Mouse (Mus musculus) brain, embryonic 14.5 days (tissue): ENCODE data around the gene Prkg1.

Source experiments
- CTCF ChIP-seq: fragments of 200-500 bp; IDR thresholded peaks from 2 replicates; pipeline ENCODE4 v1.5.1; 2012; ENCODE audit warnings: inconsistent platforms, mild to moderate bottlenecking, moderate library complexity, borderline replicate concordance; ENCODE audit not compliant: insufficient read depth, insufficient read length; ENCODE audit errors: extremely low read depth
- POLR2A ChIP-seq: fragments of 200-500 bp; IDR thresholded peaks from 2 replicates; pipeline ENCODE4 v1.6.1; 2012; ENCODE audit warnings: mild to moderate bottlenecking, inconsistent platforms, borderline replicate concordance; ENCODE audit not compliant: poor library complexity, insufficient read depth, insufficient read length, severe bottlenecking; ENCODE audit errors: extremely low read depth

DNA sequence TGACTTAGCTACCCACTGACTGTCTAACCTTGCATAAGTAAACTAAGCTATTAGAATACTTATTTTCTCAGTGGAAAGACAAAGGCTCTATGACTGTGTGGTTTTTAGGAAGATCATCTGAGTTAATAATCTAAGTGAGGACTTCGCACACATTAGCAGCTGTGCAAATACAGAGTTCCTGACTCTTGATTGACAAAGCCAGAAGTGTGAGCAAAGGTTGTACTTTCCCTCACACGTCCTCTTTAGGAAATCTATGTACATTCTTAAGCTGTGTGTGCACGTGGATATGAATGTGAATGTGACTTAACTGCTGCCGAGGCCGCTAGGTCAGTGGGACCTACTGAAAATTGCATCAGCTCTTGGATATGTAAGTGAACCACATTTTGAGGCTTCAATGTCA lies 738.0 kb downstream of the Prkg1 start:
- TF ChIP-seq CTCF (no peak), POLR2A (no peak)
